ENCODE assay signal across 21 mouse cellular contexts in the genomic region with DNA sequence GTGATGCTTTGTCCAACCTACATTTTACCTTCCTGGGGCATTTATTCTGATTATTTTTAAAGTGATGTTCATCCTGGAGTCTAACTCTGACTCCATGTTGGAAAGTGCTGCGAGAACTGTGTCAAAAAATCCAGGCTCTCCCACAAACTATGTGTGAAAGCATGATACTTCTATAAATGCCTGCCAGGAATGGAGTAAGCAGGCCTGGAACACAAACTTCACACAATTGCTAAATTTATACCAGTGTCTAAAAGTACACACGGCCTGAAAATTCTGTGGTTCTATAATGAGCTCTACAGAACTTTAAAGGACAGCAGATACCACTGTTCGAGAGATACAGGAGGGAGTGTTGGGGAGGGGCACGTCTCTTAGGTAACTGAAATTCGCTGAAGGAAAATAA.
DNase-seq lines count a peak whose midpoint lies in the region; ATAC-seq and TF ChIP-seq lines count a peak whose summit lies in the region.
"Had no signal": no experiment of that assay in that cellular context is flagged by ENCODE, and none has a peak within 500 bp of the region (broad histone marks: within the 10 kb centered on the region; RNA-seq: fewer than 3 reads in every experiment).

No protein-coding gene starts in this region.

- no peaks in the 10 kb centered on the region for H3K27me3 ChIP-seq in midbrain, embryonic 16.5 days (ENCODE audit: control insufficient read depth, insufficient read depth, low read depth, low read length)
- H3K27me3 ChIP-seq: CH12.LX; heart, embryonic 13.5 days; hindbrain, embryonic 15.5 days; Patski had no signal

- intact Hi-C loops in left cerebral cortex, postnatal 14 days (cut with DNase I): no loop called here
- intact Hi-C loops in left cerebral cortex, adult 2 months (cut with DNase I): no loop called here

- peak; percentile 99 for ATAC-seq in frontal cortex, adult (ENCODE audit: low TSS enrichment)
- no peak for ATAC-seq in midbrain, embryonic 16.5 days
- ATAC-seq: activated CD4-positive, CD25-positive, alpha-beta regulatory T cell, adult 4 months; forebrain, embryonic 14.5 days; Patski had no signal

- no peak for TF ChIP-seq CTCF in left cerebral cortex, adult 2 months (IDR thresholded peaks at IDR 0.05)

- no peaks in the 10 kb centered on the region for H3K9me3 ChIP-seq in midbrain, embryonic 16.5 days (replicated peaks; ENCODE audit: control insufficient read depth, low read length, poor library complexity, severe bottlenecking)
- H3K9me3 ChIP-seq: embryonic facial prominence, embryonic 10.5 days; heart, embryonic 13.5 days; hindbrain, embryonic 15.5 days had no signal

- no peak overlapping the region for H3K9ac ChIP-seq in midbrain, embryonic 16.5 days (ENCODE audit: low read depth, low read length)
- H3K9ac ChIP-seq: heart, embryonic 13.5 days; hindbrain, embryonic 15.5 days had no signal

- no peak overlapping the region for H3K4me2 ChIP-seq in midbrain, embryonic 16.5 days (ENCODE audit: low read length)
- H3K4me2 ChIP-seq: heart, embryonic 13.5 days; hindbrain, embryonic 15.5 days had no signal

- WGBS in midbrain, embryonic 16.5 days: 83% methylated on average over 5 of the region's 5 CpGs

- no peaks in the 10 kb centered on the region for H3K4me1 ChIP-seq in midbrain, embryonic 16.5 days (ENCODE audit: control insufficient read depth, insufficient read depth, low read length)
- H3K4me1 ChIP-seq: embryonic facial prominence, embryonic 10.5 days; heart, embryonic 13.5 days; hindbrain, embryonic 15.5 days had no signal

- H3K4me3 ChIP-seq in left cerebral cortex, adult 2 months: no peak overlapping the region
- no peak overlapping the region for H3K4me3 ChIP-seq in midbrain, embryonic 16.5 days (ENCODE audit: low read depth, low read length)
- H3K4me3 ChIP-seq: embryonic facial prominence, embryonic 10.5 days; heart, embryonic 13.5 days; hindbrain, embryonic 15.5 days had no signal

- no peaks in the 10 kb centered on the region for H3K36me3 ChIP-seq in midbrain, embryonic 16.5 days (ENCODE audit: control insufficient read depth, insufficient read depth, low read length)
- H3K36me3 ChIP-seq: embryonic facial prominence, embryonic 10.5 days; heart, embryonic 13.5 days; hindbrain, embryonic 15.5 days had no signal

- no peak for DNase-seq in frontal cortex, postnatal 14 days (ENCODE audit: low spot score in 2 of 2)
- DNase-seq in left cerebral cortex, postnatal 14 days (ENCODE audit: low spot score in 2 of 2): peak; percentile 21 to 76
- no peak for DNase-seq in left cerebral cortex, adult 2 months (ENCODE audit: extremely low spot score in 1 of 2, low spot score in 2 of 2)
- DNase-seq in brain, adult 2 months (ENCODE audit: low read depth, low spot score): peak; percentile 55
- DNase-seq in telencephalon, adult 2 months (ENCODE audit: low read depth, low spot score): peak; percentile 51
- DNase-seq: adrenal gland, postnatal 14 days; cerebellum, adult 18-20 months; cerebellum, adult 9-11 months; cerebellum, postnatal 36 days; gastrocnemius, postnatal 36 days; heart, adult 11 months; heart, postnatal 36 days had no signal

- H3K27ac ChIP-seq in left cerebral cortex, adult 2 months: no peak overlapping the region
- H3K27ac ChIP-seq in midbrain, embryonic 16.5 days (ENCODE audit: low read length): no peak overlapping the region
- H3K27ac ChIP-seq: embryonic facial prominence, embryonic 10.5 days; heart, embryonic 13.5 days; hindbrain, embryonic 15.5 days had no signal

Comparison
In these comparisons a context has a peak if more than half of its experiments do, and no peak if none do; other contexts are left out.
1. DNase-seq: peak in left cerebral cortex, postnatal 14 days (2 of 2), brain, adult 2 months (single experiment) and telencephalon, adult 2 months (single experiment); none in frontal cortex, postnatal 14 days (0 of 2) and left cerebral cortex, adult 2 months (0 of 2).